Mouse (Mus musculus): Measurements from ENCODE around the gene Gm49340.
"Not testable (repeated sequence)": the region's sequence is repeated elsewhere in the genome, so short reads cannot be mapped to it uniquely, and the experiment has no call there.

Gene Gm49340

DNA sequence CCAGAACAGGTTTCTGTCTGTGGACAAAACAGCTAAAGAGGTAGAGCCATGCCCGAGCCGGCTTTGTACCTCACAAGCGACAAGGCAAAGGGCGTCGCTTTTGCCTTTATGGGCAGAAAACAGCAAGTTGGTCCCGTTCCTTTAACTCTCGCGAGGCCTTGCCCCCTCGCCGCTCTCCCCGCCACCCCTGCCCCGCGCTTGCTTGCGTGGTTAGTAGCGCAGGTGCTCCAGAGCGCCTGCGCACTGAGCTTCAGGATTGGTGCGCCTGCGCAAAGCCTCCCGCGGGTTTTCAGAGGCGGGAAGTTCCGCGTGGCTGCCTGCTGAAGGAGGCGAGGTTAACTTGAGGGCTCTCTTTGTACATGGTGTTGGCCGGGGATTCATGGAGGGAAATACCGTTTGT lies at the start of gene Gm49340, which contains the start of the genes Aspa and Spata22:
TSS of gene Gm49340 (plus strand) at position 300 of the 400 bp plus-strand sequence.
TSS of gene Aspa (minus strand) at position 155 of the 400 bp plus-strand sequence.
TSS of gene Spata22 (plus strand) at position 300 of the 400 bp plus-strand sequence.
- DNase-seq = no peak

- peak in 1 of 2 experiments; percentile 15 for DNase-seq
Measured at GRCm38 (mm10) chr11:73280710-73281109, 48.8 kb upstream of the Gm49340 start.

GRCm38 (mm10) chr11:73281528-73282027 lies 48.0 kb upstream of the Gm49340 start:
- DNase-seq = peak; percentile 65 to 78

DNA sequence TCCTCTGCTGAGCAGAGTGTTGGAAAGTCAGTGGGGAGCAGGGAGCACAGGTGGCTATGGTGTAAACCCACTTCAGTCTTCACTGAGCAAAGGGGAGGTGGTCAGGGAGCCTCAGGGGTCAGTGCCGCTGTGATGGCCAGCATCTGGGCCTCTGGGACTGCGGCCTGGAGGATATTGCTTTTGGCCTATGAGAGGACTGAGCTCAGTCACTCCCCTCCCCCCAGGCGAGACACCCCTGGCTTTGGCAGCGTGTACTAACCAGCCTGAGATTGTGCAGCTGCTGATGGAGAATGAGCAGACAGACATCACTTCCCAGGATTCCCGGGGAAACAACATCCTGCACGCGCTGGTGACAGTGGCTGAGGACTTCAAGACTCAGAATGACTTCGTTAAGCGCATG lies 46.2 kb upstream of the Gm49340 start:
- DNase-seq = peak; percentile 70 to 75

GRCm38 (mm10) chr11:73283926-73284325 lies 45.6 kb upstream of the Gm49340 start:
- DNase-seq = no peak

- no peak for DNase-seq
Measured at GRCm38 (mm10) chr11:73284351-73284750, 45.2 kb upstream of the Gm49340 start.

GRCm38 (mm10) chr11:73289621-73290020 lies 39.9 kb upstream of the Gm49340 start:
- DNase-seq = no peak

GRCm38 (mm10) chr11:73303123-73303522 lies 26.4 kb upstream of the Gm49340 start:
- DNase-seq = no peak

GRCm38 (mm10) chr11:73315961-73316360 lies 13.6 kb upstream of the Gm49340 start:
- no peak for DNase-seq

- DNase-seq = not testable (repeated sequence)
Measured at GRCm38 (mm10) chr11:73318581-73318980, 11.0 kb upstream of the Gm49340 start.

- not testable (repeated sequence) for DNase-seq
Measured at GRCm38 (mm10) chr11:73321064-73321463, 8.5 kb upstream of the Gm49340 start.

DNA sequence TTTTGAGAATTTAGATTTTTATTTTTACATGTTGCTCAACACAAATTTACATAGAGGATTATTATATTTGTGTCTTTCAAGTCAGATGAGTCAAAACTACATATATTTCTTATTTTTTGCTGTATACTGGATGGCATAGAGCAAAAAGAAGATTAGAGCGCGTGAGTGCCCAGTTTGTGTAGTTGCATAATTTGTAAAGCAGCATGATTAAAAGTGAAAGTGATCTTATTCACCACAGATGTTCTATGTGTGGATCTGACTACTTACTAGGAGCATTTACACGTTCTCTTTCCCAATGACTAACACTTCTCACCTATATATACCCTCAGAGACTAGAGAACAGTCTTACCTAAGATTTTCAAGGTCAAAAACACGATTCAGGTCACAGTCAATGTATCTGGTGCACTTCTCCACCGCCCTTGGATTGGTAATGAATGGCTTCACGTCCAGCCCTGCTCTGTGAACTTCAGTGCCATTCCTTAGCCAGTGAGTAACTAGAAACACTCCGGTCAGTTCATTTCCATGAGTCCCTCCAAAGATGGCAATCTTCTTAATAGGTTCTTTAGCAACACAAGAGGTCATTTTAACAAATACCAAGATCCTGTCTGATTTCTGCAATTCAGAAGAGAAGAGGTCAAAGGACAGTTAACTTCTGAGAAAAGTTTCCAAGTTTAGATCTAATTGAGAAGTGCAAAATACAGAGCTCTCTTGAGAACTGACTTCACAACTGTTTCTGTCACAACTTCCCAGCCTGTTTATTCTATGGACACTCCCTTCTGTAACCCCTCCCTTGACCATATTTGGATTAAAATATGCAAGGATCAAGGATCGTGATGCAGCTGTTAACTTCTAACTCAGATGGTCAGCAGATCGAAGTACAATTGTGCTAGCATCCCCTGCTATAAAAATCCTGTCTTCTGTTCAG lies 5.4 kb upstream of the Gm49340 start:
- no peak for DNase-seq

- DNase-seq = peak; percentile 44 to 68
Measured at GRCm38 (mm10) chr11:73326485-73326886, 3.1 kb upstream of the Gm49340 start.

GRCm38 (mm10) chr11:73327361-73327760 lies 2.2 kb upstream of the Gm49340 start:
- DNase-seq = peak in 1 of 2 experiments; percentile 9

GRCm38 (mm10) chr11:73333357-73333756 lies 3.8 kb downstream of the Gm49340 start:
- no peak for DNase-seq

GRCm38 (mm10) chr11:73336919-73337318 lies 7.4 kb downstream of the Gm49340 start:
- DNase-seq = no peak

DNA sequence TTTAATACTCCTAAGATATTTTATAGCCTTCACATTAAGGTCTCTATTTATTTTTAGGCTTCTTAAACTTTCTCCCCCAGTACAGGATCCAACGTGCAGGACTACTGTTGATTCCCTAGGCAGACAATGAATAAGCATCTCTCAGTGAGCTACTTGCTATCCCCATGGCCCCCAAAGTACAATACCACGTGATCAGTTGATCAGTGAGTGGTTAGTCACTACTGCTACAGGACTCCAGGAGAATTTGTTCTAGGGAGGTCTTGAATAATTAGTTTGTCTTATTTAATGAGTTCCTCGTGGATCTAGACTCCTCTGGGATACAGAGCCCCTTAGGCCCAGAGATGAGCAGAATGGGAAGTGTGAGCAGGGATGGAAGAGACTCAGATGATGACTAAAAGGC lies 20.9 kb downstream of the Gm49340 start, which contains the start of gene Olfr20:
TSS of gene Olfr20 (plus strand) at position 301 of the 400 bp plus-strand sequence.
- DNase-seq = no peak

GRCm38 (mm10) chr11:73370946-73371345 lies 41.4 kb downstream of the Gm49340 start, which contains the start of gene Olfr376:
Gene Olfr376 (plus strand): TSS chr11:73371246.
- no peak for DNase-seq

DNA sequence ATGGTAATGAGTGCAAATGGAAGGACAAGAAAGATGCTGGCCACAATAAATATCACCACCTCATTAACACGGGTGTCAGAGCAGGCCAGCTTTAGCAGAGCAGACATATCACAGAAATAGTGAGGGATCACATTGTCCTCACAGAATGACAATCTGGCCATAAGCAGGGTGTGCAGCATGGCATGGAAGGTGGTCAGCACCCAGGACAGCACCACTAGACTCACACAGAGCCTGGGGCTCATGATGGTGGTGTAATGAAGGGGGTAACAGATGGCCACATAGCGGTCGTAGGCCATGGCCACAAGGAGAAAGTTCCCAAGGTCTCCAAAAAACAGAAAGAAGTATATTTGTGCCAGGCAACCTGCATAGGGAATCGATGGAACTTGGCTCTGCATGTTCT lies 65.8 kb downstream of the Gm49340 start:
- peak; percentile 54 to 56 for DNase-seq

DNA sequence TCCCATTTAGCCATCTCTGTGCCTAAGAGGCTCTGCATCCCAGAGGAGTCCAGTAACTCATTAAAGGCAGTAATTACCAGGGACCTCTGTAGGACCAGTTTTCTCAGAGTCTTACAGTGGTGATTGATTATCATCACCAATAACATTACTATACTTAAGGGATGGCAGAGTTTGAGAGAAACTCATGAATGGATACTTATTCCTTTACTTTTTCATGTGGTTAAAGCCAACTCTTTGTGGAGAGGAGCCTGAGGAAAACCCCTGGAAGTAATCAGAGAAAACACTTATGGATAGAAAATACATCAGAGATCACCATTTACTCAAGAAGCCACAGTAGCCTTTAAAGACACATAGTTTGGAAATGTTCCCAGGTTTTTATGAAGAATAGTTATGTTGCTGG lies 70.0 kb downstream of the Gm49340 start, which contains the start of gene Olfr1:
TSS of gene Olfr1 (minus strand) at position 101 of the 400 bp plus-strand sequence.
- DNase-seq = no peak

Measured in kidney, postnatal 4 days (tissue).